Mouse (Mus musculus): ENCODE data around the gene Rbbp6. TPM values are rescaled to one million over a fixed set of nuclear protein-coding genes. Genes with fewer than 3 reads are reported as not detected.

The Rbbp6 gene
- polyA plus RNA-seq (2012; ENCODE audit: insufficient read depth, insufficient read length, missing spikeins): 18.3 and 30.6 TPM in 2 replicates

- Histone ChIP-seq H3K27ac (replicated peaks; ENCODE audit: low read depth, low read length) (no peak within 1 kb of the TSS), H3K4me1 (ENCODE audit: control insufficient read depth, insufficient read depth, insufficient read length, low read length) (no peaks in the 10 kb centered on the region), H3K4me3 (ENCODE audit: insufficient read depth, low read depth, low read length) (no peak within 1 kb of the TSS)
These were observed at the start of gene Rbbp6 for GRCm38 (mm10) chr7:122965386-122965785. Gene Rbbp6, plus strand, starts transcription at chr7:122965686.

GRCm38 (mm10) chr7:122919728-122920582 lies 45.5 kb upstream of the Rbbp6 start:
- no peak overlapping the region for H3K4me3 ChIP-seq (ENCODE audit: insufficient read depth, low read depth, low read length)
- no peaks in the 10 kb centered on the region for H3K4me1 ChIP-seq (ENCODE audit: control insufficient read depth, insufficient read depth, insufficient read length, low read length)
- no peak overlapping the region for H3K27ac ChIP-seq (replicated peaks; ENCODE audit: low read depth, low read length)

- Histone ChIP-seq H3K4me3 (ENCODE audit: insufficient read depth, low read depth, low read length) (no peak overlapping the region), H3K4me1 (ENCODE audit: control insufficient read depth, insufficient read depth, insufficient read length, low read length) (no peaks in the 10 kb centered on the region)
These were observed 43.9 kb upstream of the Rbbp6 start for GRCm38 (mm10) chr7:122921537-122921936.

GRCm38 (mm10) chr7:122924256-122924655 lies 41.2 kb upstream of the Rbbp6 start:
- H3K27ac ChIP-seq (replicated peaks; ENCODE audit: low read depth, low read length): no peak overlapping the region
- H3K4me3 ChIP-seq (ENCODE audit: insufficient read depth, low read depth, low read length): no peak overlapping the region
- no peaks in the 10 kb centered on the region for H3K4me1 ChIP-seq (ENCODE audit: control insufficient read depth, insufficient read depth, insufficient read length, low read length)

More at GRCm38 (mm10) chr7:122921537-122921936, 43.9 kb upstream of the Rbbp6 start:
- no peak overlapping the region for H3K27ac ChIP-seq (replicated peaks; ENCODE audit: low read depth, low read length)

GRCm38 (mm10) chr7:122930494-122930893 lies 35.0 kb upstream of the Rbbp6 start:
- no peak overlapping the region for H3K27ac ChIP-seq (replicated peaks; ENCODE audit: low read depth, low read length)

GRCm38 (mm10) chr7:122932171-122932570 lies 33.3 kb upstream of the Rbbp6 start:
- Histone ChIP-seq H3K27ac (replicated peaks; ENCODE audit: low read depth, low read length) (no peak overlapping the region), H3K4me3 (ENCODE audit: insufficient read depth, low read depth, low read length) (no peak overlapping the region), H3K4me1 (ENCODE audit: control insufficient read depth, insufficient read depth, insufficient read length, low read length) (no peaks in the 10 kb centered on the region)

More at GRCm38 (mm10) chr7:122930494-122930893, 35.0 kb upstream of the Rbbp6 start:
- Histone ChIP-seq H3K4me1 (ENCODE audit: control insufficient read depth, insufficient read depth, insufficient read length, low read length) (no peaks in the 10 kb centered on the region), H3K4me3 (ENCODE audit: insufficient read depth, low read depth, low read length) (no peak overlapping the region)

GRCm38 (mm10) chr7:122936626-122937025 lies 28.9 kb upstream of the Rbbp6 start:
- no peak overlapping the region for H3K4me3 ChIP-seq (ENCODE audit: insufficient read depth, low read depth, low read length)
- no peak overlapping the region for H3K27ac ChIP-seq (replicated peaks; ENCODE audit: low read depth, low read length)
- H3K4me1 ChIP-seq (ENCODE audit: control insufficient read depth, insufficient read depth, insufficient read length, low read length): no peaks in the 10 kb centered on the region

- Histone ChIP-seq H3K4me1 (ENCODE audit: control insufficient read depth, insufficient read depth, insufficient read length, low read length) (no peaks in the 10 kb centered on the region), H3K27ac (replicated peaks; ENCODE audit: low read depth, low read length) (no peak overlapping the region), H3K4me3 (ENCODE audit: insufficient read depth, low read depth, low read length) (no peak overlapping the region)
These were observed 27.3 kb upstream of the Rbbp6 start for GRCm38 (mm10) chr7:122938197-122938596.

- Histone ChIP-seq H3K4me3 (ENCODE audit: insufficient read depth, low read depth, low read length) (no peak overlapping the region), H3K27ac (replicated peaks; ENCODE audit: low read depth, low read length) (no peak overlapping the region), H3K4me1 (ENCODE audit: control insufficient read depth, insufficient read depth, insufficient read length, low read length) (no peaks in the 10 kb centered on the region)
These were observed 26.3 kb upstream of the Rbbp6 start for GRCm38 (mm10) chr7:122939181-122939580.

- no peaks in the 10 kb centered on the region for H3K4me1 ChIP-seq (ENCODE audit: control insufficient read depth, insufficient read depth, insufficient read length, low read length)
- H3K27ac ChIP-seq (replicated peaks; ENCODE audit: low read depth, low read length): no peak overlapping the region
- peak overlapping the region; percentile 5; the same call in 1 of the 2 replicates for H3K4me3 ChIP-seq (ENCODE audit: insufficient read depth, low read depth, low read length)
These were observed 25.0 kb upstream of the Rbbp6 start for GRCm38 (mm10) chr7:122940371-122941075.

GRCm38 (mm10) chr7:122942111-122942510 lies 23.4 kb upstream of the Rbbp6 start:
- no peak overlapping the region for H3K27ac ChIP-seq (replicated peaks; ENCODE audit: low read depth, low read length)
- no peaks in the 10 kb centered on the region for H3K4me1 ChIP-seq (ENCODE audit: control insufficient read depth, insufficient read depth, insufficient read length, low read length)
- no peak overlapping the region for H3K4me3 ChIP-seq (ENCODE audit: insufficient read depth, low read depth, low read length)

GRCm38 (mm10) chr7:122945149-122945548 lies 20.3 kb upstream of the Rbbp6 start:
- Histone ChIP-seq H3K4me3 (ENCODE audit: insufficient read depth, low read depth, low read length) (no peak overlapping the region), H3K27ac (replicated peaks; ENCODE audit: low read depth, low read length) (no peak overlapping the region), H3K4me1 (ENCODE audit: control insufficient read depth, insufficient read depth, insufficient read length, low read length) (no peaks in the 10 kb centered on the region)

- Histone ChIP-seq H3K27ac (replicated peaks; ENCODE audit: low read depth, low read length) (no peak overlapping the region), H3K4me1 (ENCODE audit: control insufficient read depth, insufficient read depth, insufficient read length, low read length) (no peaks in the 10 kb centered on the region), H3K4me3 (ENCODE audit: insufficient read depth, low read depth, low read length) (no peak overlapping the region)
These were observed 16.2 kb upstream of the Rbbp6 start for GRCm38 (mm10) chr7:122949268-122949667.

GRCm38 (mm10) chr7:122951464-122951863 lies 14.0 kb upstream of the Rbbp6 start:
- no peaks in the 10 kb centered on the region for H3K4me1 ChIP-seq (ENCODE audit: control insufficient read depth, insufficient read depth, insufficient read length, low read length)
- H3K27ac ChIP-seq (replicated peaks; ENCODE audit: low read depth, low read length): no peak overlapping the region
- H3K4me3 ChIP-seq (ENCODE audit: insufficient read depth, low read depth, low read length): no peak overlapping the region

GRCm38 (mm10) chr7:122952066-122952465 lies 13.4 kb upstream of the Rbbp6 start:
- Histone ChIP-seq H3K4me1 (ENCODE audit: control insufficient read depth, insufficient read depth, insufficient read length, low read length) (no peaks in the 10 kb centered on the region), H3K4me3 (ENCODE audit: insufficient read depth, low read depth, low read length) (no peak overlapping the region), H3K27ac (replicated peaks; ENCODE audit: low read depth, low read length) (no peak overlapping the region)
